Mouse (Mus musculus): ENCODE results near the gene Gm11985.

DNA sequence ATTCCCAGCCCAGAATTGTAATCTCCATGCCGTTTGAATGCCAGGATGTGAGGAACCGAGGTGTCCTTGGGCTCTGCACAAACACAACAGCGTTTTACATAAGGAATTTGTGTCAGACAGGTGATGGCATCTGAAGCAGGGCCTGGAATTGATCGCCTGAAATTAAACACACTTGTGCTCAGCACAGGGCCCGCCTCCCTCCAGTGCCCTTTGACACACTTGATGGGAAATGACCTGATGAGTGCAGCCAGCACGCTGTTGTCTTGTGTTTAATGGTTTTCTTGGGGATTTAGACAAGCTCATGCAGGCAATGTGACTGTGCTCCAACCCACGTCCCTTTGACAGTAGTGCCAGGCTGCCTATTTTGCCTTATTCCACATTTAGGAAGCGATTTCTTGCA lies 897 bp downstream of the Gm11985 start:
- TF ChIP-seq CTCF (IDR thresholded peaks at IDR 0.05; ENCODE audit: insufficient read depth, low read depth, low read length) (no peak), POLR2A (IDR thresholded peaks at IDR 0.05; ENCODE audit: insufficient read depth, low read depth, low read length) (no peak)

All from olfactory bulb, adult 2 months (tissue).